27 mouse cellular contexts compared by ENCODE assay signal in genomic region chr3:135547298-135547697, GRCm38 (mm10).
DNase-seq lines count a peak whose midpoint lies in the region; ATAC-seq and TF ChIP-seq lines count a peak whose summit lies in the region.
"Had no signal": no experiment of that assay in that cellular context is flagged by ENCODE, and none has a peak within 500 bp of the region (broad histone marks: within the 10 kb centered on the region; RNA-seq: fewer than 3 reads in every experiment).

No protein-coding gene starts in this region.

- no peak for TF ChIP-seq CTCF in ES-Bruce4 (IDR thresholded peaks at IDR 0.05; ENCODE audit: low read depth, low read length)
- no peak for TF ChIP-seq CTCF in cerebellum, adult 2 months (IDR thresholded peaks at IDR 0.05; ENCODE audit: borderline replicate concordance, insufficient read depth, low read depth, low read length)

- peak; percentile 97 for TF ChIP-seq EP300 in ES-Bruce4 (IDR thresholded peaks at IDR 0.05; ENCODE audit: insufficient read depth, low read depth, low read length)

- H3K36me3 ChIP-seq in lung, embryonic 15.5 days, result no peaks in the 10 kb centered on the region
- H3K36me3 ChIP-seq in ES-Bruce4 (ENCODE audit: control insufficient read depth, insufficient read depth, low read length, poor library complexity, severe bottlenecking), result peaks cover 32% of the 10 kb centered on the region
- H3K36me3 ChIP-seq: forebrain, embryonic 10.5 days had no signal

- ATAC-seq in lung, embryonic 15.5 days (ENCODE audit: borderline replicate concordance, extremely low read depth, low FRiP score, low TSS enrichment), result no peak
- no peak for ATAC-seq in megakaryocyte, adult 5-6 weeks (ENCODE audit: poor library complexity, severe bottlenecking)
- ATAC-seq in CD4-positive, CD25-positive, alpha-beta regulatory T cell, adult 4 months, result no peak
- ATAC-seq: activated CD4-positive, CD25-positive, alpha-beta regulatory T cell, adult 4 months; forebrain, embryonic 13.5 days; forebrain, embryonic 16.5 days; hindbrain, postnatal 0 days; inflammation-experienced regulatory T-cells, adult 6 months; intestine, embryonic 16.5 days had no signal

- no peak for TF ChIP-seq POLR2A in ES-Bruce4 (IDR thresholded peaks at IDR 0.05; ENCODE audit: insufficient read depth, low read length)
- TF ChIP-seq POLR2A in cerebellum, adult 2 months (IDR thresholded peaks at IDR 0.05; ENCODE audit: borderline replicate concordance, insufficient read depth, low read length), result no peak

- H3K9ac ChIP-seq in lung, embryonic 15.5 days, result no peak overlapping the region
- H3K9ac ChIP-seq in ES-Bruce4 (ENCODE audit: low read depth, poor library complexity, severe bottlenecking), result peak overlapping the region; percentile 56; the same call in 1 of the 2 replicates
- H3K9ac ChIP-seq: forebrain, embryonic 13.5 days; heart, embryonic 12.5 days; heart, embryonic 15.5 days; hindbrain, embryonic 14.5 days had no signal

- H3K27ac ChIP-seq in lung, embryonic 15.5 days, result 0 out of 2 replicates have a peak overlapping the region, but pooled peaks have one; percentile 8
- peak overlapping the region; percentile 99 for H3K27ac ChIP-seq in ES-Bruce4 (ENCODE audit: insufficient read depth, low read length)
- H3K27ac ChIP-seq in cerebellum, adult 2 months (ENCODE audit: insufficient read depth, low read length), result no peak overlapping the region
- H3K27ac ChIP-seq: forebrain, embryonic 10.5 days; forebrain, embryonic 13.5 days; heart, embryonic 15.5 days; hindbrain, embryonic 14.5 days; hindbrain, postnatal 0 days had no signal

- H3K4me3 ChIP-seq in lung, embryonic 15.5 days, result no peak overlapping the region
- H3K4me3 ChIP-seq in ES-Bruce4 (ENCODE audit: low read depth, low read length), result 0 out of 2 replicates have a peak overlapping the region, but pooled peaks have one; percentile 8
- H3K4me3 ChIP-seq in cerebellum, adult 2 months (replicated peaks; ENCODE audit: insufficient read depth, low read depth, low read length), result no peak overlapping the region
- H3K4me3 ChIP-seq: forebrain, embryonic 10.5 days; forebrain, embryonic 13.5 days; heart, embryonic 12.5 days; heart, embryonic 15.5 days had no signal

- no peaks in the 10 kb centered on the region for H3K4me1 ChIP-seq in lung, embryonic 15.5 days
- peaks cover 7% of the 10 kb centered on the region for H3K4me1 ChIP-seq in ES-Bruce4 (ENCODE audit: control insufficient read depth, insufficient read depth, low read length)
- H3K4me1 ChIP-seq in cerebellum, adult 2 months (ENCODE audit: control insufficient read depth, insufficient read depth, low read length), result no peaks in the 10 kb centered on the region
- H3K4me1 ChIP-seq: forebrain, embryonic 13.5 days; heart, embryonic 15.5 days had no signal

- 84% methylated on average over 8 of the region's 8 CpGs for WGBS in lung, embryonic 15.5 days
- WGBS in cerebellum, adult 2 months, result 83% methylated on average over 8 of the region's 8 CpGs

- no peaks in the 10 kb centered on the region for H3K27me3 ChIP-seq in lung, embryonic 15.5 days
- H3K27me3 ChIP-seq in ES-Bruce4 (ENCODE audit: control insufficient read depth, insufficient read depth, low read length, poor library complexity, severe bottlenecking), result no peaks in the 10 kb centered on the region
- H3K27me3 ChIP-seq in cerebellum, adult 2 months (ENCODE audit: control insufficient read depth, insufficient read depth, low read length), result no peaks in the 10 kb centered on the region
- H3K27me3 ChIP-seq: forebrain, embryonic 13.5 days; heart, embryonic 12.5 days; heart, embryonic 15.5 days had no signal

- no peaks in the 10 kb centered on the region for H3K9me3 ChIP-seq in lung, embryonic 15.5 days
- H3K9me3 ChIP-seq in ES-Bruce4 (replicated peaks; ENCODE audit: control insufficient read depth, insufficient read depth, low read length, poor library complexity, severe bottlenecking), result peaks cover 15% of the 10 kb centered on the region
- H3K9me3 ChIP-seq: forebrain, embryonic 10.5 days; forebrain, embryonic 13.5 days; heart, embryonic 12.5 days; heart, embryonic 15.5 days had no signal

- DNase-seq in lung, postnatal 4 days, result no peak
- DNase-seq in R1 (ENCODE audit: low read depth, low spot score), result peak; percentile 99
- DNase-seq in cerebellum, adult 2 months, result no peak
- DNase-seq: adrenal gland, adult 8-10 months; adrenal gland, postnatal 25 days; B cell, adult 2 months; cerebellum, adult 11-12 months; cerebellum, adult 9-10 months; cerebellum, postnatal 14 days; gastrocnemius, postnatal 10 days; heart, adult 18-20 months; heart, postnatal 10 days; heart, postnatal 36 days had no signal

- H3K4me2 ChIP-seq in lung, embryonic 15.5 days, result no peak overlapping the region
- H3K4me2 ChIP-seq: forebrain, embryonic 13.5 days; heart, embryonic 12.5 days; heart, embryonic 15.5 days; hindbrain, embryonic 14.5 days had no signal
